Mouse (Mus musculus) embryonic facial prominence, embryonic 14.5 days (tissue): Measurements from ENCODE around the gene Itga9. TPM values are rescaled to one million over a fixed set of nuclear protein-coding genes. Genes with fewer than 3 reads are reported as not detected.

Source experiments
- ATAC-seq: fragments of 200-750 bp; cut with Nextera tagmentation; 2 replicates; pipeline ENCODE4 v1.8.0; 2017; ENCODE audit warnings: low read depth, moderate number of reproducible peaks, moderate TSS enrichment
- DNase-seq: peaks from one replicate; pipeline ENCODE4 v3.0.0-alpha.2; 2015; ENCODE audit warnings: low spot score
- H3K27ac ChIP-seq: fragments of 300-500 bp; sonication (generic); replicated peaks from 2 replicates; pipeline ENCODE4 v1.5.1; 2014; ENCODE audit warnings: low read depth, mild to moderate bottlenecking, low read length, moderate library complexity
- H3K27me3 ChIP-seq: fragments of 300-500 bp; sonication (generic); replicated peaks from 2 replicates; pipeline ENCODE4 v1.6.1; 2014; ENCODE audit warnings: low read length; ENCODE audit not compliant: control insufficient read depth, insufficient read depth
- H3K36me3 ChIP-seq: fragments of 300-500 bp; sonication (generic); 2 replicates; pipeline ENCODE4 v1.6.1; 2014; ENCODE audit warnings: low read length, mixed read lengths; ENCODE audit not compliant: control insufficient read depth, insufficient read depth
- H3K4me1 ChIP-seq: fragments of 300-500 bp; sonication (generic); 2 replicates; pipeline ENCODE4 v1.6.1; 2014; ENCODE audit warnings: antibody characterized with exemption, low read length; ENCODE audit not compliant: control insufficient read depth, insufficient read depth
- H3K4me2 ChIP-seq: fragments of 300-500 bp; sonication (generic); 2 replicates; pipeline ENCODE4 v1.6.1; 2014; ENCODE audit warnings: low read depth, mild to moderate bottlenecking, low read length, moderate library complexity, mixed read lengths
- H3K4me3 ChIP-seq: fragments of 300-500 bp; sonication (generic); 2 replicates; pipeline ENCODE4 v1.5.1; 2014; ENCODE audit warnings: low read depth, mild to moderate bottlenecking, low read length
- H3K9ac ChIP-seq: fragments of 300-500 bp; sonication (generic); 2 replicates; pipeline ENCODE4 v1.6.1; 2014; ENCODE audit warnings: low read depth, mild to moderate bottlenecking, low read length, moderate library complexity, mixed read lengths
- H3K9me3 ChIP-seq: fragments of 300-500 bp; sonication (generic); 2 replicates; pipeline ENCODE4 v1.6.1; 2016; ENCODE audit warnings: low read length; ENCODE audit not compliant: control insufficient read depth
- WGBS: fragments of 180-500 bp; shearing (Covaris S2); extraction: QIAGEN DNeasy Blood & Tissue Kit; methylation state at CpG from one replicate; pipeline ENCODE4 v1.1.7; 2014; 5-methylcytosine and 5-hydroxymethylcytosine counted together
- polyA plus RNA-seq: library from polyadenylated mRNA; unstranded; fragments of >200 nt; fragmentation: Nextera tagmentation; extraction: Ambion mirVana; gene quantifications from 2 replicates; pipeline ENCODE4 v1.2.1, GENCODE M21; 2014

Itga9 gene
- polyA plus RNA-seq, 1 experiment from 2014 or later = 13.7 TPM

- H3K4me3 ChIP-seq = no peak overlapping the region
- H3K4me2 ChIP-seq = no peak overlapping the region
- no peaks in the 10 kb centered on the region for H3K36me3 ChIP-seq
- H3K9me3 ChIP-seq = no peaks in the 10 kb centered on the region
- no peaks in the 10 kb centered on the region for H3K27me3 ChIP-seq
- H3K9ac ChIP-seq = no peak overlapping the region
- WGBS = 92% methylated on average over 2 of the region's 2 CpGs
- ATAC-seq (no peak), DNase-seq (no peak)
- peaks cover 3% of the 10 kb centered on the region; the same call in 1 of the 2 replicates for H3K4me1 ChIP-seq
- no peak overlapping the region for H3K27ac ChIP-seq
These were observed 112.0 kb downstream of the Itga9 start for GRCm38 (mm10) chr9:118718511-118718910.

- no peak overlapping the region for H3K4me2 ChIP-seq
- H3K4me1 ChIP-seq = peaks cover 3% of the 10 kb centered on the region; the same call in 1 of the 2 replicates
- no peaks in the 10 kb centered on the region for H3K27me3 ChIP-seq
- H3K9me3 ChIP-seq = no peaks in the 10 kb centered on the region
- H3K4me3 ChIP-seq = no peak overlapping the region
- DNase-seq = no peak
- no peak overlapping the region for H3K9ac ChIP-seq
- H3K27ac ChIP-seq = no peak overlapping the region
- 89% methylated on average over 6 of the region's 6 CpGs for WGBS
- H3K36me3 ChIP-seq = no peaks in the 10 kb centered on the region
- ATAC-seq = no peak
These were observed 114.6 kb downstream of the Itga9 start for GRCm38 (mm10) chr9:118721056-118721455.

DNA sequence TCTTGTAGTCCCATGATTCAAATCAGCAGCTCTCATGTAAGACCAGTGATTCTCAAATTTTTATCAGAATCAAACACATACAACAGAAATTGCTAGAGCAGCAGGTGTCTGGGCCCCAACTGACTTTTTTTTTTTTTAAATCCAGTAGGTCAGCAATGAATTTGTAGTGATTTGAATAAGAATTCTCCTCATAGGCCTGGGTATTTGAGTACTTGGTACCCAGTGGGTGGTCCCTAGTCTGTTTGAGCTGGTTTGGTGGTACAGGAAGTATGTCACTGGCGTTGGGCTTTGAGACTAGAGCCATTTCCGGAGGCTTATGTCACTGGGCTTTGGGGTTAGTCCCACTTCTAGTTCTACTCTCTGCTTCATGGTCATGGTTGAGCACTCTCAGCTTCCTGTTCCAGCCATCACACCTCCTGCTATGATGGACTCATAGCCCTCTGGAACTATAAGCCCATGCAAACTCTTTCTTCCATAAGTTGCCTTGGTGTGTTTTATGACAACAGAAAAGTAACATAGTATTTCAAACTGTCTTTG, 116.4 kb downstream of the Itga9 start:
- no peaks in the 10 kb centered on the region for H3K9me3 ChIP-seq
- no peak overlapping the region for H3K27ac ChIP-seq
- no peaks in the 10 kb centered on the region for H3K27me3 ChIP-seq
- DNase-seq (no peak), ATAC-seq (no peak)
- H3K36me3 ChIP-seq = no peaks in the 10 kb centered on the region
- WGBS = 79% methylated on average over 2 of the region's 2 CpGs
- H3K4me2 ChIP-seq = no peak overlapping the region
- H3K4me3 ChIP-seq = no peak overlapping the region
- no peak overlapping the region for H3K9ac ChIP-seq
- no peaks in the 10 kb centered on the region; the same call in 1 of the 2 replicates for H3K4me1 ChIP-seq

- 72% methylated on average over 9 of the region's 9 CpGs for WGBS
These were observed 118.6 kb downstream of the Itga9 start for GRCm38 (mm10) chr9:118725128-118725527.

DNA sequence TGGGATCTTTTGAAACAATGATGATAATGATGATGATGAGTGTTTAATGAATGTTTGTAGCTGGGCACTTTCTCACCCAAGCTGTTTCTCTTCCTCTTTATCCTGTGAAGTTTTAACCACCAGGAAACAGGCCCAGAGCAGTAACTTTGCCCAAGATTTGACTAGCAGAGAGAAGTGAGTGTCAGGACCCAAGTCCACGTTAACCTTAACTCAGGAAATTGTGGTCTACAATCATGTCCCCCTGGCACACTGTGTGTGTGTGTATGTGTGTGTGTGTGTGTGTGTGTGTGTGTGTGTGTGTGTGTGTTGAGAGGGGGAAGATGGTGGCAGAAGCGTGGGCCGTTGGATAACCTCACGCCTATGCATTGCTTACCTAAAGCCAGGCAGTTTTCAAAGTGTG, 120.1 kb downstream of the Itga9 start:
- Histone ChIP-seq H3K4me1 (peaks cover 20% of the 10 kb centered on the region), H3K9ac (no peak overlapping the region), H3K9me3 (no peaks in the 10 kb centered on the region), H3K36me3 (no peaks in the 10 kb centered on the region), H3K4me3 (no peak overlapping the region), H3K4me2 (no peak overlapping the region), H3K27me3 (no peaks in the 10 kb centered on the region), H3K27ac (no peak overlapping the region)
- ATAC-seq = no peak
- DNase-seq = no peak
- WGBS = 77% methylated on average over 4 of the region's 4 CpGs

More at GRCm38 (mm10) chr9:118725128-118725527, 118.6 kb downstream of the Itga9 start:
- H3K27ac ChIP-seq = no peak overlapping the region
- H3K27me3 ChIP-seq = no peaks in the 10 kb centered on the region
- no peaks in the 10 kb centered on the region for H3K36me3 ChIP-seq
- 0 out of 2 replicates have a peak, but pooled peaks cover 8% of the 10 kb centered on the region for H3K4me1 ChIP-seq
- no peak overlapping the region for H3K4me2 ChIP-seq
- DNase-seq = no peak
- ATAC-seq = no peak
- H3K9me3 ChIP-seq = no peaks in the 10 kb centered on the region
- no peak overlapping the region for H3K4me3 ChIP-seq
- no peak overlapping the region for H3K9ac ChIP-seq

DNA sequence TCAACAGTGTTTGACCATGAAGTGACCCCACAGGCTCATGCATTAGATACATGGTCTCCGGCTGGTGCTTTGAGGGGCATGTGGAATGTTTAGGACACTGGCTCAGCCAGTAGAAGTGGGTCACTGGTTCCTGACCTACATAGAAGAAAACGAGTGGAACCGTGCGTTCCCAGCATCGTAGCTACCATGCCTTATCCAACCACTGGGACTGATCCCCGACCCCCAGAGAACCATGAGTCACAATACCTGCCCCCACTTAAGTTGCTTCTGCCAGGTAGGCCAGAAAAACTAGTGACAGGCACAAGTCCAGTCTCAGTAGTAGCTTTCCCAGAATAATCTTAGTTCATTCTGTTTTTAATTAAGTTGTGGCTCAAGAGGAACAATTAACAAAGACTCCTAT, 121.8 kb downstream of the Itga9 start:
- Histone ChIP-seq H3K9me3 (no peaks in the 10 kb centered on the region), H3K4me2 (no peak overlapping the region), H3K4me3 (no peak overlapping the region), H3K27ac (no peak overlapping the region), H3K9ac (no peak overlapping the region), H3K27me3 (no peaks in the 10 kb centered on the region), H3K36me3 (no peaks in the 10 kb centered on the region), H3K4me1 (peaks cover 28% of the 10 kb centered on the region)
- DNase-seq = no peak
- WGBS = 58% methylated on average over 6 of the region's 6 CpGs
- no peak for ATAC-seq

- no peak for ATAC-seq
- 46% methylated on average over 5 of the region's 5 CpGs for WGBS
- no peak overlapping the region for H3K4me3 ChIP-seq
- no peaks in the 10 kb centered on the region for H3K9me3 ChIP-seq
- no peaks in the 10 kb centered on the region for H3K27me3 ChIP-seq
- peaks cover 28% of the 10 kb centered on the region for H3K4me1 ChIP-seq
- no peaks in the 10 kb centered on the region for H3K36me3 ChIP-seq
- no peak for DNase-seq
- no peak overlapping the region for H3K9ac ChIP-seq
- no peak overlapping the region for H3K4me2 ChIP-seq
- no peak overlapping the region for H3K27ac ChIP-seq
These were observed 122.5 kb downstream of the Itga9 start for GRCm38 (mm10) chr9:118728987-118729386.

DNA sequence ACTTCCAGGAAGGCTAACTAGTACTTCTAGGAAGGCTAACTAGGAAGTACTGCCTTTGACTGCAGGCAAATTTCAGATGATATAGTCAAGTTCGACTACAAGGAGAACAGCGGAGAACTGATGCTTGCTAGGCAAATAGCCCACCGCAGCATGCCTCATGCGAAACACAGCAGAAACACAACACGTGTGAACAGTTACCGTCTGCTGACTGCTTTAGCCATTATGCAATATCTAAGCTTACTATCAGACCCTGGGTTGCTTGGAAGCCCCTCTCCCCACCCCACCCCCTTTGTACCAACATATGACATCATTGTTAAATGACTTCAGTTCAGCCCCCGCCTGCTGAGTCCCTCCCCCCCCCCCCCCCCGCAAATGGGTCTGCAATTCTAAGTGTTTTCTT, 123.7 kb downstream of the Itga9 start:
- no peaks in the 10 kb centered on the region for H3K27me3 ChIP-seq
- H3K27ac ChIP-seq = peak overlapping the region; percentile 58; the same call in 1 of the 2 replicates
- 70% methylated on average over 8 of the region's 8 CpGs for WGBS
- H3K4me2 ChIP-seq = no peak overlapping the region
- no peaks in the 10 kb centered on the region for H3K9me3 ChIP-seq
- DNase-seq (peak; percentile 61), ATAC-seq (no peak; the same call in 1 of the 2 replicates)
- H3K4me1 ChIP-seq = peaks cover 28% of the 10 kb centered on the region
- H3K9ac ChIP-seq = no peak overlapping the region
- no peak overlapping the region for H3K4me3 ChIP-seq
- H3K36me3 ChIP-seq = no peaks in the 10 kb centered on the region

DNA sequence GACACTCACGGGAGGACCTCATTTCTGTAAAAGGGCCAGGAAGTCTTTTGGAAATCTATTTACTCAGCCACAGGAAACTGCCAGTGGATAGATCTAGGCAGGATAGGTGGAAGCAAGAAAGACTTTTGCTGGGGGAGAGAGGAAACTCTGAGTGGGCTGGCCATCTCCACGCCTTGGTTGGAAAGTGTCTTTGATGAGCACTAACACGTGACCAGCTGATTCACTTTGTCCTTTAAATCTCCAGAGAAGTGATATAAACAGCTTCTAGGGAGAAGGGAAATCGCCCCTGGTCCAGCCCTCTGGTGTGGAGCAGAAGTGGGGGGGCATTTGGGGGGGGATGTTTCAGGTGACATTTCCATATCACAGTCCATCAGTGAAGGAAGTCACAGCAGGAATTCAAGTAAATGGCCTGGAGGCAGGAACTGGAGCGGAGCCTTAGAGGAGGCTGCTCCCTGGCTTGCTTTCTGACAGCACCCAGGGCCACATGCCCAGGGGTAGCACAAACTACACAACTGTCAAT, 124.4 kb downstream of the Itga9 start:
- 51% methylated on average over 5 of the region's 5 CpGs for WGBS
- no peak overlapping the region for H3K4me3 ChIP-seq
- no peak overlapping the region for H3K9ac ChIP-seq
- no peaks in the 10 kb centered on the region for H3K27me3 ChIP-seq
- DNase-seq = no peak
- peaks cover 28% of the 10 kb centered on the region for H3K4me1 ChIP-seq
- H3K9me3 ChIP-seq = no peaks in the 10 kb centered on the region
- no peak overlapping the region for H3K4me2 ChIP-seq
- no peak for ATAC-seq
- H3K27ac ChIP-seq = peak overlapping the region; percentile 58; the same call in 1 of the 2 replicates
- H3K36me3 ChIP-seq = no peaks in the 10 kb centered on the region
